Mouse (Mus musculus): ENCODE measurements around the gene Insr.
"Not testable (repeated sequence)": the region's sequence is repeated elsewhere in the genome, so short reads cannot be mapped to it uniquely, and the experiment has no call there.

Insr gene

DNA sequence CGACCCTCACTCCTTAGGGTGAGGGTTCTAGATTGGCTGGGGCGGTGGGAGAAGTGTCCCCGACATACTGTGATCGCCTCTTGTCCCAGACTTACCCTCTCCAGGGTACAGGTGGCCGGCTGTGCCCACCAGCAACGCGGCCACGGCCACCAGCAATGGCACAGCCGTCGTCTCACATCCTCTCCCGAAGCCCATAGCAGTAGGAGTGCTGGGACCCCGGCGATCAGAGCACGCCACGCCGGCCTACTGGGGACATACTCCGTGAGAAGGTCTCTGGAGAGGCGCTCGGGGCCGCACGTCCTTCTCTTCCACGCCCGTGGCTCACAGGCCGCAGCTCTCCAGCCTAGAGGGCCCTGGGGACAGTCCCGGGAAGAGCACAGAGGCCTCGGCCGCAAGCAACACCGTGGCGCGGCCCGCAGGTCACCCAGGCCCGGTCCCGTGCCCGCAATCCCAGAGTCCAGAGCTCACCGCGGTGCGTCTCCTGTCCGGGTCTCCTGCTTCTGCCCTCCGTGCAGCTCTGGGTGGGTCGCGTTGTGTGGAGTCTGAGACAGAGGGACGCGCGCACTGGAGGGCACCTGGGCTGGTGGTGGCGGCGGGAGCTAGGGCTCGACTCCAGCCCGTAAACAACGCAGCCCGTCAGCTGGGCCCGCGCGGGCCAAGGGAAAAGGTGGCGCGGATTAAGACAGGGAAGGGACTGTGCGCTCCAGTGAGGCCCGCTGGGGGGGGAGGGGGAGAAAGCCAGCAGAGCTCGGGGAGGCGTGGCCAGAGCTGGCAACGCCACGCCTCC, at the start of gene Insr:
TSS of gene Insr (minus strand) at position 684 of the 787 bp plus-strand sequence.
- peak; percentile 90 for DNase-seq (ENCODE audit: low read depth)

DNA sequence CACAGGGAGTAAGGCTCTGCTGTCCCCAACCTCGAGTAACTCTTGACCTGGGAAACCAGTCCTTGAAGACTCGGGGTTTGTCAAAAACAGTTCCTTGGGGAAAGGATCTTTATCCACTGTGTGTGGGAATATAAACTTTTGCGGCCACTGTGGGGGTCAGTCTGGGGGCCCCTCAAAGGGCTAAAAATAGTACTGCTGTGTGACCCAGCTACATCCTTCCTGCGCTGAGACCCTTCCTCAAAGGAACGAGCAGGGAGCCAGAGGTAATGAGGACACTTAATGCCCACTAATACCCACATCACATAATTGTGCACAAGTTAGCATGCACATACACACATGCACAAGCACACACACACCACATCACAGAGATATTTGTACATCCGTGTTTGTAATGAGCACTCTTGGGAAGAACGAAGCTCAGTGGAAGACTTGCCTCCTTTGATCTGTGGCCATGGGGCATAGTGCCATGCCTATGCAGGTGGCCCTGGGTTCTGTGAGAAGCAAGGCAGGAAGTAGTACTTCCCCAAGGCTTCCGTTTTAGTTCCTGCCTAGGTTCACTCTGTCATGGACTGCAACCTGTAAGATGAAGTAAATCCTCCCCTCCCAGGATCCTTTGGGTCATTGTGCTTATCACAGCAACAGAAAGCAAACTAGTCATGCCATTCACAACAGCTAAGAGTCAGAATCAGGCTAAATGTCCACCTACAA, 48.3 kb upstream of the Insr start:
- peak; percentile 71 for DNase-seq (ENCODE audit: low read depth)

DNA sequence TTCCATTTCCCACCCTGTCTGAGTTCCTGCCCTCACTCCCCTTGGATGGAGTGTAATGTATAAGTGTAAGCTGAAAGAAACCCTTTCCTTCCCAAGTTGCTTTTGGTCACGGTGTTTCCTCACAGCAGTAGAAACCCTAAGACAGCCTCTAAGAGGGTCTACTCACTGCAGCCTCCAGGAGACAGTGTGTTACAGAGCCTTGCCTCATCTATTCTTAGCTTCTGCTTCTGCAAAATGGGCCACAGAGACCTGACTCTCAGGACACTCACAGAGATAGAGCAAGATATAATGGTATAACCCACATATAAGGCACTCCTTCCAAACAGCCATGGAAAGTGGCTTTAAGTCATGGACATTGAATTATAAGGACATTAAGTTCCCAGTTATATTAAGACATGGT, 47.6 kb upstream of the Insr start:
- DNase-seq (ENCODE audit: low read depth), result peak; percentile 72

DNA sequence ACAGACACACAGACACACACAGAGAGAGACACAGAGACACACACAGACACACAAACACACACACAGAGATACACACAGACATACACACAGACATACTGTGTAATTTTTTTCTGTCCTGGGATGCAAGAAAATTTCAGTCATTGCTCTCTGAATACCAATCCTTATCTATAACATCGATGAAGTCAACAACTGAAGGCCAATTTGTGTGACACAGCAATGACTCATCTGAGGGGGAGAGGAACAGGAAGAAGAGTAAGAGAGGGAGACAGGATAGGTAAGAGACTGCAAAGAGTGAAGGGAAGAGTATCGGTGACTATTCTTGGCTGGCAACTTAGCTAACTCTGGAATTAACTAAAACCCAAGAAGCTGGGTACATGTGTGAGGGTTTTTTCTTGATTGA, 44.8 kb upstream of the Insr start:
- peak; percentile 89 for DNase-seq (ENCODE audit: low read depth)

DNA sequence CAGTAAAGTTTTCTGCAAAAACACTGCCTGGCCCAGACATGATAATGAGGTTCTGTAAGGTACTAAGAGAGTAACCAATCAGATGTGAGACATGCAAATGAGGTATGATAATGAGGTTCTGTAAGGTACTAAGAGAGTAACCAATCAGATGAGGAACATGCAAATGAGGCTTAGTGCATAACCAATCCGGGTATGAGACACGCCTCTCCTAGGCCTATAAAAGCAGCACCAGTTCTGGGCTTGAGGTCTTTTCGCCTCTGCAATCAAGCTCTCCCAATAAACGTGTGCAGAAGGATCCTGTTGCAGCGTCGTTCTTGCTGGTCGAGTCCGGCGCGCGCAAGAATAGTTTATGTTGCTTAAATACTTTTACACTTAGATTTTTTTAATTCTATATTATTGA, 39.9 kb upstream of the Insr start:
- DNase-seq (ENCODE audit: low read depth), result not testable (repeated sequence)

DNA sequence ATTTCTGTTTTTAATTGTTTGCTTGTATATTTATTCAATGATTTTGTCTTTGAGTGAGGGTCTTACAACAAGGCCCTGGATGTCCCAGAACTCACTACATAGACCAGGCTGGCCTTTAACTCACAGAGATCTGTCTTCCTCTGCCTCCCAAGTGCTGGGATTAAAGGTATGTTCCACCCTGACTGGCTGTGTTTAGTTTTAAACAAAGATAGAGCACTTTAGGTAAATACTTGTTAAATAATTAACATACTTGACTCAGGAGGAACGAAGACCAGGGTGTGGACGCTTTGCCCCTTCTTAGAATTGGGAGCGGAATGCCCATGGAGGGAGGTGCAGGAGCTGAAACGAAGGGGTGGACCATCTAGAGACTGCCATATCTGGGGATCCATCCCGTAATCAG, 37.2 kb upstream of the Insr start:
- no peak for DNase-seq (ENCODE audit: low read depth)

DNA sequence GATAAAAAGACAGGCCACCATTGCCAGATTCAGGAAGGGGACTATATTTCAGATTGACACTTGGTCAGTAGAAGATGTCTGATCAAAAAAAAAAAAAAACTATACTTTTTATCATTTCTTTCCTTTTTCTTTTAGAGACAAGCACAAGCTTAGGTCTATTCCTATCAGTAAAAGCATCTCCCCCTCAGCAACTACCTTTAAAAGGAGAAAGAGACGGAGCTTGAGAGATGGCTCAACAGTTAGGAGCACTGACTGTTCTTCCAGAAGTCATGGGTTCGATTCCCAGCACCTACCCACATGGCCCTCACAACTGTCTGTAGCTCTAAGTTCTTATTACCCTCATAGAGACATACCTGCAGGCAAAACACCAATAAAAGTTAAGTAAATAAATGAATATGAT, 34.9 kb upstream of the Insr start:
- no peak for DNase-seq (ENCODE audit: low read depth)

DNA sequence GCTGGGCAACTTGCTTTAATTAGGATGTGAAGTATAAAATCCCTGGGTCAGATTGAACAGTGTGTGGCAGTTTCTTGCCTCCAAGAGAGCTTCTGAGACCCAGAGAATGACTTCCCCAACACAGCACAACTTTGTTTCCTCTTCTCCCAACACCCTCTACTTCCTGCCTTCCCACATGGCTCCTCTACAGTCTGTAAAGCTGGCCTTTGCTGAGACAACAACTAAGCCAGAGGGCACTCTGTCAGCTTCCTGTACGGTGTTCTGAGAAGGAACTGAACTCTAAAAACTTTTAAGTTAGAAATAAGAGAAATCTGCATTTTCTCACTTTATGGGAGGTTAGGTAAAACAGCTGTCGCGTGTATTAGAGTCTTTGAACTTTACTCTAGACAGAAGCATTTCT, 34.4 kb upstream of the Insr start:
- DNase-seq (ENCODE audit: low read depth), result peak; percentile 59

DNA sequence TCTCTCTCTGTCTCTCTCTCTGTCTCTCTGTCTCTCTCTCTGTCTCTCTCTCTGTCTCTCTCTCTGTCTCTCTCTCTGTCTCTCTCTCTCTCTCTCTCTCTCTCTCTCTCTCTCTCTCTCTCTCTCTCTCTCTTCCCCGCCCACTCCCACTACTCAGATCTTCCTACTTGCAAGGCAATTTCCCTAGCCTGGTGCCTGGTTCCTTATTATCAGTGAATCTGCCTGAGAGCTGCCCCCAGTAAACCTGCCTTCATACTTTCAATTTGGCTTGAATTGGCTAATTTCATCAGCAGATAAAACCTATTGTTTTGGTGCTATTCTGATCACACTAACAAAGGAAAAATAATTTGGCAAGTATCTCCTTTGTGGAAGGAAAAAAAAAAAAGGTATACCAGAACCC, 34.0 kb upstream of the Insr start:
- not testable (repeated sequence) for DNase-seq (ENCODE audit: low read depth)

DNA sequence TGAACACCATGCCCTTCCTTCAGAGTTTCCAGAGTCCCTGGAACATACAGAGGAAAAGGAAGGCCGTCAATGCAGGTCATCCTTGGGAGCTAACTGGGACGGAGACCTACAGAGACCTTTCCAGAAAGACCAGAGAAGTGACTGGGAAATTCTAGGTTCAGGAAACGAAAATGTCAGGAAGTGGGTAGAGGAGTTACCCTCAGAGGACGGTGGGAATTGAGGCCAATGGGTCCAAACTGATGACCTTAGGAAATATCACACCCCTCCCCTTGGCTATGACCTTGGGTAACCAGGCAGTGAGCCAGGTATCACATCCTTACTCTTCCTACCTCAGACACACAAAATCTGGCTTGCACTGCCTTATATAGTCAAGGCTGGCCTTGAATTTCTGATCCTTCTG, 32.1 kb upstream of the Insr start:
- DNase-seq (ENCODE audit: low read depth), result no peak

DNA sequence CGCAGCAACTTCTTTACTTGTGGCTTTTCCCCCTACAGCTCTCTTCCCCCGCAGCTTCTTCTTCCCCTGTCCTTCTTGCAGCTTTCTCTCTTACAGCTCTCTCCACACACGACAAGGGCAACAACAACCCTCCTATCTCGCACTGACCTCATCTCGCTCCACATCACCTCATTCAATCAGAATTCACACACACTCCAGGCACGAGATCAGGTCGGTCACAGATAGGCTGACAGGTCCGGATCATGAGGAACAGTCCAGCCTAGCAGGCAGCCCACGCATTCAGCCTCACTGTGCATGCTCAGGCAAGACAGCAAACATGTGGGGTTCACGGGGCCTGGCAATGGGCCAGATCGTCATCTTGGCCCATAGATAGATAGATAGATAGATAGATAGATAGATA, 30.2 kb upstream of the Insr start:
- DNase-seq (ENCODE audit: low read depth), result no peak

DNA sequence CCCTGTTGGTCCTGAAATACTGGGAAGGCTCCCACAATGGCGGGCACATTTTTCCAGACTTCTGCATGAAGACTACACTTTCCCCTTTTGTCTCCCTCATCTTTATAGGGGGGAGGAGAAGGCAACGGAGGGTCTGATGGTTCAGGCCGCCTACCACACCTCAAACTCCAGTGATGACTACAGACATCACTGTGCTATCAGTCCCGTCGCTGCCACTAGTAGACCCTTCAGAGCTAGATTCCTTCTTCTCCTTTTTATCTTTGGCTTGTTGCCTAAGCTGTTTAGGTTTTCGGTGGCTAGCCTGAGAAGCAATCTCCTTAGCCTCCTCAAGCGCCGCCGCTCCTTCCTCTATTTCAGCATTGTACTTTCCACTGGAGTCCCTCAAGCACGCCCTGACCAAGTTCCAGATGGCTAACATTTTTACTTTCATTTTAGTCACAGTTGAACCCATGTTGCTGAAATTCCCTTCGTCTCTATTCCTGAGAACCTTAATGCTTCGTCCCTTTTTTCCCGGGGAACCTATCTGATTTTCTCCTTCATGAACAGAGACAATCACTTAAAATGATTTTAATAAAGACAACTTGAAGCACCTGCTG, 28.9 kb upstream of the Insr start:
- not testable (repeated sequence) for DNase-seq (ENCODE audit: low read depth)

DNA sequence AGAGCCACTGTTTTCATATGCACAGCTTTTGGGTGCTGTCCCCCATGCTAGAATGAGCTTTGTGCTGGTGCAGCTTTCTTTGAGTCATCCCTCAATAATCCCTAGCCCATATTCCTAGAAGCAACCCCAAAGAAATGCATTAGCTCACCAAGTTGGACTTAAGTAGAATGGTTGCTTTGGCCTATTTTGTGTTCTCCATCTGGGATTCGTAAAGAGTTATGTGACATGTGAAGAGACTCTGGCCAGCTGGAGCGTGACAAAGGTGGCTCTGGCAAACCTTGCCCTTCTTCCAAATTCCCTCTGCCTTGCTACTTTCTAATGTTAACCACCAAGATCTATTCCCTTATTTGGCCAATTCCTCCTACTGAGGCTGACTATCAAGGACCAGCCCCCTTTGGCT, 22.7 kb upstream of the Insr start:
- DNase-seq (ENCODE audit: low read depth), result no peak

DNA sequence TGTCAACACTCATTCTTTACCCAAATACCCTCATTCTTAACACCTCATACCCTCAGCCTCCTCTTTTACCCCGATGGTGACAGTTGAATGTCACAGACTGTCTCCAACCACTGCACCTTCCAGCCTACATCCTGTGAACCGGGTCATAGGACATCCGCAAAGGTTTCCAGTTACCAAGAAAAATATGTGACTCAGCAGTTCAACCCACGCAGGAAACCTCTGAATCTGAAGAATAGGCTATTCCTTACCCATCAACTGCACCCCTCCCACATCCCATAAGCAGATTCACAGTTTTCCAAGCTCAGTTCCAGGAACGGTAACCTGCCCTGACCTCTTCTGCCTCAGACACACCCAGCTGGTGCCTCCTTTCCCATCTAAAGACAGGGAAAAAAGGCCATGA, 19.9 kb upstream of the Insr start:
- peak; percentile 36 for DNase-seq (ENCODE audit: low read depth)

DNA sequence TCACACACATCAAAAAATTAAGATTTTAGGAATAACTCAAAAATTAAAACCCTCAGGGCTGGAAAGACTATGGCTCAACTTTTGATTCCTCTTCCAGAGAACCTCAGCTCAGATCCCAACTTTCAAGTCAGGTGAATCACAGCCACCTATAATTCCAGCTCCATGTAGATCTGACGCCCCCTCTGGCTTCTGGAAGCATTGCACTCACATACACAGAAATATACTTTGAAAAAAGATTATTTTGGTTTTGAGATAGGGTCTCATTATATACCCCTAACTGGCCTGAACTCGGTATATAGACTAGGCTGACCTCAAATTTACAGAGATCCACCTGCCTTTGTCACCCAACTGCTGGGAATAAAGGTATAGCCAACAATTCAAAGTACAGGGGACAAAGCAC, 6.4 kb upstream of the Insr start:
- no peak for DNase-seq (ENCODE audit: low read depth)

DNA sequence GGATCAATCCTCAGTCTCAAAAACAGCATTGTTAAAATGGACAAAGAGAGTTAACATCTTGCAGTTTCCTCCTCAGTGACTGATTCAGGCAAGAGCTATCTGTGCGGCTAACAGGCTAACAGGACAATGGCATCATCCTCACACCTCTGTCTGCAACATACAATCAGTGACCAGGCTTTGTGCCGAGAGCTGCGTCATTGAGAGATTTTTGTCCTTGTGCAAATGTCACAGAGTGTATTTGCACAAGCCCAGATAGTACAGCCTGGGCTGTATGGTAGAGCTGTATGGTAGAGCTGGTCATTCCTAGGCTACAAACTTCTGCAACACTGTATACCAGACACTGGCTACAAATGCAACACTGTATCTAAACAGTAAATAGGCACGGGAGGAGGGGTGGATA, 5.2 kb upstream of the Insr start:
- no peak for DNase-seq (ENCODE audit: low read depth)

DNA sequence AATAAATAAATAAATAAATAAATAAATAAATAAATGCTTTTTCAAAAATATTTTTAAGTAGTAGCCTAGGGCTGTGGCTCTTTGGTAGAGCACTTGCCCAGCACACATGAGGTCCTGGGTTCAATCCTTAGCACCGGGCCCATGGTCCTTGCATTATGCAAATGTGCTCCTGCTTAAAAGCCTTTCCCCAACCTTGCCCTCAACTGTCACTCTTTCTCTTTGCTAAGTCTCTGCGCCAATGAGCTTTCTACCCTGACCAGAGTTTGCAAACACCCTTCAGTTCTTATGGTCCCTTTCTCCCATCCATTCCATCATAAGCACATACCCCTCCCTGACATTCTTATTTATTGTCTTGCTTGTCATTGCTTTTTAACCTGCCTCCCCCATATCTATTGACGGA, 1.9 kb upstream of the Insr start:
- no peak for DNase-seq (ENCODE audit: low read depth)

DNA sequence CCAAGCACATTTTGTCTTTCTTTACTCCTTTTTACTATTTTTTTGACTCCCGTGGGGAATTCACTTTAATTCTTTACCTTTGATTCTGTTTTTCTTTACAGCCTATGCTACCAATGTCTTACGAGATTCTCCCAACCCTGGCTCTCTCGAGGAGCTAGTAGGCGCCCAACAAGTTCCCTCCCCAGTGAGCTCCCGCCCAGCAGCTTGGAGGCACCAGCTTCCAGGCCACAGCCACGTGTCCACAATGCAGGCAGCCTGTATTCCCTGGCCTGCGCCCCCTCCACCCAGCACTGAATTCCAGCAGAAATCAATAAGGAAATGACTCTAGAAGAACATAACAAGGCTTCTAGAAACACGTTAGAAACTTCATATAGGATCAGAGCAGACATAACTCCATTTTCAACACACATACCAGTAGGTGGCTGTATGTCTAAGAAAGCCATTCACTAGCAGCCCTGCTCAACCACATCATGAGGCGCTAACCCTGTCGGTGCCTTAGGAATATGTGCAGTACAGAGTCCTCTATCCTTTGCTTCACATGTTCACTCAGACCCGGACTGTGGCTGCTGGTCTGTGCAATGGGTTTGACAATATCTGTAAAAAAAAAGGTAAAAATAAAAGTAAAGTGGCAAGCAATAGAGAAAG, 971 bp upstream of the Insr start:
- peak; percentile 79 for DNase-seq (ENCODE audit: low read depth)

DNA sequence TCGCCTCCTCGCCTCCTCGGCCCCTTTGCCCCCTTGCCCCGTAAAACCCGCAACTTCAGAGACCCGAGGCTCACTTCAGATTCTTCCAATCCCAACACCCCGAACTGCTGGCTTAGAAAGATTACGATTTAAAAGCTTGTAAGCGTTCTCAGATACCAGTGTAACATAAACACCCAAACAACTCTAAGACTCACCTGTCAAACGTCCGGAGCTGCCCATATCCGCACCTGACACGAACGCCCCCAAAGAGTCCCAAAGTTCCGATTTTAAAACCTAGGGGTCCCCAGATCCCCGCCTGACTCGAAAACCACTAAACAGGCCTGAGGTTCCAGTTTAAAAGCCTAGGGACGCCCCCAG, 282 bp upstream of the Insr start:
- no peak for DNase-seq (ENCODE audit: low read depth)

DNA sequence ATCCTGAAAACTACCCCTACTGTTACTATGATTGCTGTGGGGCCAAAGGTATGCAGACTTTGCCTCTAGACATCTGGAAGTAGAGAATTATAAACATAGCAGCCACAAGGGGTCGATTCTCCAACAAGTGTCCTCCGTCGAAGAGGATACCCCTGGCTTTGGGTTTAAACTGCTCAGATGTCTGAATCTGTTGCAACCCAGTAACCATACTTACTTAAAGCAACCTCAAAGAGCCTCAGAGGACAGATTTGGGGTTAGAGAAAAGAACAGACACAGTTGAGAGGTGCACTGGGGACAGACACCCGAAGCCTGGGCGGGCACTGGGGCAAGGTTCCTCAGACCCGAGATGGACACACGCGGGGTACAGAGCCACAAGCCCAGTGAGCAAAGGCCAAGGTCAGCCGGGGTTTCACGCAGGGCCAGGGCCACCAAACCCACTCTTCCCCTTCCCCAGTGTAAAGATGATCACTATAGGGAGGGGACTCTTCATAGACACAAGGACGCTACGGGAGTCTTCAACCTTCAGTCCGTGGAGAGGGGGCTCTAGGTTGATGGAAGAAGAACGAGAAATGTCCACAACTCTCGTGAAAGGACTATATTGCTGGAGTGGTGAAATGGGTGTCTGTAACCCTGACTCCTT, 1.1 kb downstream of the Insr start:
- peak; percentile 60 for DNase-seq (ENCODE audit: low read depth)

DNA sequence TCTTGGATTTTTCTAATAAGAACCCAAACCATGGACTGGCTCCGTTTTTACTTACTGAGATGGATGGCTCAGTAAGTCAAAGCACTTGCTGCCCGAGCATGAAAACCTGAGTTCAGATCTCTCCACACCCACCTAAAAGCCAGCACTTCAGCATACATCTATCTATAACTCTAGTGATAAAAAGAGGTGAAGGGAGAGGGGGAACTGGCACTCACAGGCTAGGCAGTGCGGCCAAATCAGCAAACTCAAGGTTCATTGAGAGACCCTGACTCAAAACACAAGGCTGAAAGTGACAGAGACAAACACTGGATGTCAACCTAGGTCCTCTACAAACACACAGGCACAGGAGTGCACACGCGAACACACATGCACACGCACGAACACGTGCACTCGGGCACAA, 2.2 kb downstream of the Insr start:
- DNase-seq (ENCODE audit: low read depth), result no peak

DNA sequence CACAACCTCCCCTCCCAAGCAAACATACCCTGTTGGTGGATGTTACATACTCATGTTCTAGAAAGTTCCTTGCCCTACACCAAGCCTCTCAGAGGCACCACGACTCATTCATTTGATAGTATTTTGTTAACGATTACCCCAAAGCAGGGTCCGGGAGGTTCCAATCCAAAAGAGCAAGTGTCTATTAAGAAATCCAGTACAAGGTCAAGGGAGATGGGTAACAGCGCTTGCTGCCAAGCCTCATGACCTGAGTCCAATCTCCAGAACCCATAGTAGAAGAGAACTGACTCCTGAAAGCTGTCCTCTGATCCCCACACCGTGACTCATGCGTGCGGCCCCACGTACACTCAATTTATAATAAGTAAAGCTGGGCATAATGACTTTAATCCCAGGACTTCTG, 3.4 kb downstream of the Insr start:
- no peak for DNase-seq (ENCODE audit: low read depth)
